Mouse (Mus musculus) hematopoietic stem cell, adult 5-6 weeks (primary cell): ENCODE measurements around the gene Nxf3. TPM values are rescaled to one million over a fixed set of nuclear protein-coding genes. Genes with fewer than 3 reads are reported as not detected.
"Not testable (repeated sequence)": the region's sequence is repeated elsewhere in the genome, so short reads cannot be mapped to it uniquely, and the experiment has no call there.

ENCODE experiments used
- ATAC-seq, 2 experiments: fragments of 125-278 bp in 1 of 2; replicated peaks in 1 of 2; 2 replicates each; pipeline ENCODE4 v1.8.0; 2016 to 2017; ENCODE audit warnings: inconsistent platforms in 2 of 2, mild to moderate bottlenecking in 2 of 2, moderate number of reproducible peaks in 2 of 2, low read depth in 1 of 2, moderate TSS enrichment in 1 of 2; ENCODE audit not compliant: low FRiP score in 2 of 2, poor library complexity in 2 of 2, severe bottlenecking in 2 of 2, insufficient read depth in 1 of 2, low TSS enrichment in 1 of 2
- total RNA-seq: library from RNA; stranded (forward); fragments of 172-1452, 232-1000 nt; gene quantifications from 2 replicates; pipeline ENCODE4 v1.2.3, GENCODE M21; 2017

Nxf3 gene
- total RNA-seq: not detected in 2 replicates

DNA sequence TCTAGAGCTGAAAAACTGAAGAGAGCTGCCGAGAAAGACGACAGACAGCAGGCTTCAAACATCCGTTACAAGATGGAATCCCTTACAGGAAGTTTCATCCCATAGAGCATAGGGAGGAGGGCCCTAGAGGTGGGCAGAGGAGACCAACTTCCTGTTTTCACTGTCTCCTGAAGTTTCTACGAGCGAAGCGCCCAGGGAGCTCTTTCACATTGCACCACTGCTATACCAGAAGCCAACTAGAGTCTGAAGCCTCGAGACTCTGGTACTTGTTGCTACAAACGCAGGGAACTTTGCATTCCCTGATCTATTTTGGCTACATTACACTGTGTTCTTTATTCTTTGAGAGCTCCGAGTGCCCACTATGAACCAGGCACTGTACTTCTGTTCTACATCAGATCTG, at the start of gene Nxf3:
Gene Nxf3 (minus strand): TSS at position 101 of the 400 bp plus-strand sequence.
- no peak for ATAC-seq

- no peak; a peak in 2 of 4 replicates for ATAC-seq
Observed at GRCm38 (mm10) chrX:136127744-136128064, 42.6 kb upstream of the Nxf3 start.

DNA sequence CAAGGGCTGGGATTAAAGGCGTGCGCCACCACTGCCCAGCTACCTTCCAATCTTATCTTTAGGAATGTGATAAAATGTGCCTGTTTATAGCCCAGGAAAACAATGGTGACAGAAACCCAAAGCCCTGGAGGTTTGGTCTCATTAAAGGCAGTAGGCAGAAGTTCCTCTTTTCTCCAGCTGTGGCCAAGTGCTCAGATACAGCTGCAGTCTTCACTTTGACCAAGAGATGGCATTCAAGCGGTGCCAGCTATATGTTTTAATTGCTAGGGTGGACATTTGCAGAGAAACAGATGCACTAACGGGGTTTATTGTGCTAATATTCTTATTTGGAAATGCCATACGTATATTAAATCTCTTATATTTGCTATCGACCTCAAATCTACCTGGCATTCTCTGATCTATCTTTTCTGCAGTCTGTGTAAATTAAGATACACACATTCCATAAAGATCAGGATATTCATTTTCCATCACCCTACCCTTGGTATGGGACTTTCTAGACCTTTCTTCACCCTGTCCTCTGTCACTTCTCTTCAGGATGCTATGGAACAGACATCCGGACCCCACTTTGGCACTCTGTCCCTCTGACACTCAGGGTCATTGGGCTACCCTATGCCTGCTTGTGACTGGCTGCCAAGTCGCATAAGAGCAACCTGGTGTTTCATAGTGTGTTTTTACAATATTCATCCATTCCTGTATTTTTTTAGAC, 42.1 kb upstream of the Nxf3 start:
- peak; percentile 91 to 99 for ATAC-seq

- peak in 1 of 2 experiments; percentile 36; a peak in 1 of 4 replicates for ATAC-seq
Observed at GRCm38 (mm10) chrX:136115419-136115961, 30.4 kb upstream of the Nxf3 start.

GRCm38 (mm10) chrX:136115015-136115414, 30.0 kb upstream of the Nxf3 start:
- ATAC-seq: peak in 1 of 2 experiments; percentile 46; a peak in 1 of 4 replicates

GRCm38 (mm10) chrX:136107942-136108341, 22.9 kb upstream of the Nxf3 start:
- peak in 1 of 2 experiments; percentile 37; a peak in 2 of 4 replicates for ATAC-seq

- no peak for ATAC-seq
Observed at GRCm38 (mm10) chrX:136104724-136105088, 19.7 kb upstream of the Nxf3 start.

DNA sequence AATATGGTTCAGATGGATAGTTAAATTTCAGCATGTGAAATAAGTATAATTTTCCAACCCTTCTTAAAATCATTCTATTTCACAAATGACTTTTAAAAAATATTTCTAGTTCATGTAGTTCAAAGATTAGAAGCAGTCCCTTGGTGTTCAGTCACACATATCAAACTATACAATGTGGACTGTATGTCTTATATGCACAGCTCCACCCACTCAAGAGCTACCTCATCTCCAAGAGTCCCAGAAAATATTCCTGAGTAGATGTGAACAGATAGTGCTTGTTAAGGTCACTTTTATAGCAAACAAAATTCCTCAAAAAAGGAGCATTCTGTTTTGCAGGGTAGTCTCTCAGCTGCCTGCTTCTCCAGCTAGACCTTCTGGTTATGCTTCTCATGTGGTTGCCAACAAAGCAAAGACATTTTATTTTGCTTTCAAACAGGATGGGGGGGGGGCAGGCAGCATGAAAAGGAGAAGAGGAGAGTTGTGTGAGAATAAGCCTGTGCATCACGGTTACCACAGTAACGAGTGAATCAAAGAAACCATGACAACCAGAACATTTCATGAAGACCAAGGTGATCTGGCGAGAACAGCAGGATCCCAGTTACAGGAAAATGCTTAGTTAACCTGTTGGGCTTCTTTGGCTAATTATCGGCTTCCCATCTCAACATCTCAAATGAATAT, 19.1 kb upstream of the Nxf3 start:
- no peak for ATAC-seq

GRCm38 (mm10) chrX:136094421-136094820, 9.4 kb upstream of the Nxf3 start:
- no peak for ATAC-seq

GRCm38 (mm10) chrX:136092497-136093279, 7.6 kb upstream of the Nxf3 start:
- ATAC-seq: no peak

DNA sequence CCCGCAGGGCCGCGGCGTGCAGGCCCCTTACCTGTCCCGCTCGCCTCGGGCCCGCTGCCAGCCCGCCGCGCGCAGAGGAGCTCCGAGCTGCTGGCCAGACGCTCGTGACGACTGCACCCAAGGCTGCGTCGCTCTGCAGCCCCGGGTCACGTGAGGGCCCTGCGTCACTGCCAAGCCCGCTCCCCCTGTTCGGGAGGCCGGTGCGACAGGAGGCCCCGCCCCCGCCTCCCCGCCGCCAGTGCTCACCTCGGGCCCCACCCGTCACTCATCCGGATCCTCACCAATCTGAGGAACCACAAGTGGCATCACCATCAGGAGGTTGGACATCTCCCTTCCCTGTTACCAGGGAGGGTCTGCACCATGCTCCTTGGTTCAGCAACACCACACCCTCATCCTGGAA, 17.0 kb downstream of the Nxf3 start, which contains the start of gene Bex2:
Gene Bex2 (minus strand): TSS at position 217 of the 400 bp plus-strand sequence.
- peak; percentile 88 to 93 for ATAC-seq

GRCm38 (mm10) chrX:136067201-136067991, 17.7 kb downstream of the Nxf3 start:
- ATAC-seq: not testable (repeated sequence)

DNA sequence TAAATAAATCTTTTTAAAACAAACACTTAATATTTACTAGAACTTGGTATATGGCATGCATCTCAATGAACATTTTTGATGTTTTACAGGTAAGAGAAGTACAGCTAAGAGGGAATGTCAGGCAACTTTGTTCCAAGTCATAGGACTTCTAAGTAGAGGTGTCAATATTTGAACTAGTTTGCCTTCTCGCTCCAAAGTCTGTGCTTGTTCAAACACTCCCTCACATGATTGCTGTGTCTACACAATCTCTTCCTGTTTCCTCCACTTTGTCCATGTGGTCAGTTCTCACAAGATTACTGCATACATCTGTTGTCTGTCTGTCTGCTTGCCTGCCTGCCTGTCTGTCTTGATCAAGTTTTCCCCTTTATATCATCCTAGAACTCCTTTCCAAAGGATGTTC, 24.4 kb downstream of the Nxf3 start:
- no peak for ATAC-seq

- ATAC-seq: no peak
Observed at GRCm38 (mm10) chrX:136051219-136051618, 33.8 kb downstream of the Nxf3 start.

DNA sequence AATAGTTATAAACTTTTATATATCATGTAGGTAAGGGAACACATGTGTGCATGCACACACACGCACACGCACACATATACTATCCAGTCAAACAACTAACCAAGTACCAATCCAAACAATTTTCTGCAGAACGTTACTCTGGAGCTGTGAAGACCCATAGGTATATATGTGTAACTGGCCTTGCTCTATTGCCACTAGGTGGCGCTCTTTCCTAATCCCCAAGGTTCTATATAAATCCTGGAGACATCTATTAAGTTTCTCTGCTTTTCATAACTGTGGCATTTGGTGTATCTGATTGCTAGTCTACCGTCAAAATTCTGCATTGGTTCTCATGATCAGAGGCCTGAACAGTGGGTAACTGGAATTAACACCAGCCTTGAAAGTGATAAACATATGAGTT, 37.5 kb downstream of the Nxf3 start:
- ATAC-seq: peak in 1 of 2 experiments; percentile 67; a peak in 2 of 4 replicates

- no peak for ATAC-seq
Observed at GRCm38 (mm10) chrX:136043726-136044125, 41.3 kb downstream of the Nxf3 start.
